Mouse (Mus musculus): ENCODE data around the gene Vdac2. TPM values are rescaled to one million over a fixed set of nuclear protein-coding genes. Genes with fewer than 3 reads are reported as not detected.
A peak's percentile ranks its signal among the peaks of the same experiment; 100 is the strongest.

Gene Vdac2
- polyA plus RNA-seq, 1 experiment from 2014 or later, result 269 TPM

GRCm38 (mm10) chr14:21866816-21867215, 41.8 kb downstream of the Vdac2 start:
- H3K36me3 ChIP-seq, result no peaks in the 10 kb centered on the region
- H3K9me3 ChIP-seq, result no peaks in the 10 kb centered on the region
- H3K4me2 ChIP-seq (replicated peaks), result no peak overlapping the region
- H3K9ac ChIP-seq, result no peak overlapping the region
- ATAC-seq (ENCODE audit: low FRiP score, low read depth), result no peak
- no peak overlapping the region for H3K27ac ChIP-seq
- H3K27me3 ChIP-seq (replicated peaks), result no peaks in the 10 kb centered on the region
- no peak overlapping the region for H3K4me3 ChIP-seq
- WGBS, result 78% methylated on average over 7 of the region's 7 CpGs
- H3K4me1 ChIP-seq, result peaks cover 4% of the 10 kb centered on the region

GRCm38 (mm10) chr14:21890430-21890829, 65.4 kb downstream of the Vdac2 start:
- H3K9ac ChIP-seq, result no peak overlapping the region
- H3K9me3 ChIP-seq, result no peaks in the 10 kb centered on the region
- no peak overlapping the region for H3K27ac ChIP-seq
- peaks cover 12% of the 10 kb centered on the region for H3K4me1 ChIP-seq
- no peak overlapping the region for H3K4me2 ChIP-seq (replicated peaks)
- no peak overlapping the region for H3K4me3 ChIP-seq
- WGBS, result 77% methylated on average over 2 of the region's 2 CpGs
- ATAC-seq (ENCODE audit: low FRiP score, low read depth), result no peak
- H3K36me3 ChIP-seq, result no peaks in the 10 kb centered on the region
- peaks cover 9% of the 10 kb centered on the region; the same call in 1 of the 2 replicates for H3K27me3 ChIP-seq (replicated peaks)

- Histone ChIP-seq H3K9ac (no peak overlapping the region), H3K4me2 (replicated peaks) (peak overlapping the region; percentile 52), H3K27me3 (replicated peaks) (peaks cover 9% of the 10 kb centered on the region; the same call in 1 of the 2 replicates), H3K4me1 (peaks cover 12% of the 10 kb centered on the region), H3K4me3 (no peak overlapping the region), H3K9me3 (no peaks in the 10 kb centered on the region), H3K27ac (peak overlapping the region; percentile 37; the same call in 1 of the 2 replicates), H3K36me3 (no peaks in the 10 kb centered on the region)
- 2% methylated on average over 15 of the region's 15 CpGs for WGBS
- ATAC-seq (ENCODE audit: low FRiP score, low read depth), result peak; percentile 93
These were observed 66.7 kb downstream of the Vdac2 start for GRCm38 (mm10) chr14:21891581-21892340.

- Histone ChIP-seq H3K4me3 (no peak overlapping the region), H3K9me3 (no peaks in the 10 kb centered on the region), H3K9ac (no peak overlapping the region), H3K36me3 (no peaks in the 10 kb centered on the region), H3K27ac (no peak overlapping the region), H3K27me3 (replicated peaks) (peaks cover 9% of the 10 kb centered on the region; the same call in 1 of the 2 replicates), H3K4me1 (peaks cover 12% of the 10 kb centered on the region), H3K4me2 (replicated peaks) (peak overlapping the region; percentile 52)
- no peak; the same call in 1 of the 2 replicates for ATAC-seq (ENCODE audit: low FRiP score, low read depth)
- WGBS, result 17% methylated on average over 6 of the region's 6 CpGs
These were observed 67.3 kb downstream of the Vdac2 start for GRCm38 (mm10) chr14:21892341-21892659.

Other genes starting within 250 kb of the Vdac2 start
- gene Dupd1, start 110.7 kb upstream of the Vdac2 start, polyA plus RNA-seq (2016; fragmentation: Nextera tagmentation; extraction: Ambion mirVana), result not detected in 2 replicates
- gene Samd8, start 74.7 kb upstream of the Vdac2 start, polyA plus RNA-seq (2016; fragmentation: Nextera tagmentation; extraction: Ambion mirVana), result 14.6 and 15.2 TPM in 2 replicates
- gene Dusp13, start 74.1 kb upstream of the Vdac2 start, polyA plus RNA-seq (2016; fragmentation: Nextera tagmentation; extraction: Ambion mirVana), result 0.30 TPM in 1 of 2 replicates, not detected in the other
- gene Comtd1, start 23.7 kb downstream of the Vdac2 start, polyA plus RNA-seq (2016; fragmentation: Nextera tagmentation; extraction: Ambion mirVana), result 15.0 and 19.6 TPM in 2 replicates
- gene Zfp503, start 164.4 kb downstream of the Vdac2 start, polyA plus RNA-seq (2016; fragmentation: Nextera tagmentation; extraction: Ambion mirVana), result 44.1 and 44.4 TPM in 2 replicates
- 0.33 and 0.40 TPM in 2 replicates for gene Lrmda, start 194.5 kb downstream of the Vdac2 start, polyA plus RNA-seq (2016; fragmentation: Nextera tagmentation; extraction: Ambion mirVana)

All from neural tube, embryonic 12.5 days (tissue).